Mouse (Mus musculus): ENCODE measurements around the gene Osbp. TPM values are rescaled to one million over a fixed set of nuclear protein-coding genes. Genes with fewer than 3 reads are reported as not detected.

Osbp gene
- polyA plus RNA-seq, 1 experiment, result 39.9 TPM

DNA sequence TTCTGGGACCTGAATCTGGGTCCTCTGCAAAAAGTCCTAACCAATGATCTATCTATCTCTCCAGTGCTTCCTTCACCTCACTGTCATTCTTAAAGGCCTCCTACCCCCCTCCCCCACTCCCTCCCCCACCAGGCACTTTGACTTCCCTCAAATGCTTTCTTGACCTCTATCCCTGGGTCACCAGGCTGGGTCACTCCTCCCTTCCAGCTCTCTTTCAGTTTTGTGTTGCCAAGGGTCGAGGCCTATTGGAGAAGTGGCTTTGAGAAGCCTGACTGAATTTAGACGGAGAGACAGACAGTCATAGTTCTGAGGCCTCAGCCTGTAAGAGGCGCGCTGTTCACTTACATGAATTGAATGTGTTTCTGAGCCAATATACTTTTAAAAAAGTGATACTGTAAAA, 50.5 kb downstream of the Osbp start:
- TF ChIP-seq POLR2A (IDR thresholded peaks at IDR 0.05; ENCODE audit: borderline replicate concordance, insufficient read depth, low read length), result no peak
- no peak for TF ChIP-seq CTCF (IDR thresholded peaks at IDR 0.05; ENCODE audit: borderline replicate concordance, insufficient read depth, low read depth, low read length)
- no peak for DNase-seq
- Histone ChIP-seq H3K4me3 (replicated peaks; ENCODE audit: insufficient read depth, low read depth, low read length) (no peak overlapping the region), H3K27ac (ENCODE audit: insufficient read depth, low read length) (no peak overlapping the region), H3K4me1 (ENCODE audit: control insufficient read depth, insufficient read depth, low read length) (no peaks in the 10 kb centered on the region), H3K27me3 (ENCODE audit: control insufficient read depth, insufficient read depth, low read length) (no peaks in the 10 kb centered on the region)
- 60% methylated on average over 4 of the region's 4 CpGs for WGBS

DNA sequence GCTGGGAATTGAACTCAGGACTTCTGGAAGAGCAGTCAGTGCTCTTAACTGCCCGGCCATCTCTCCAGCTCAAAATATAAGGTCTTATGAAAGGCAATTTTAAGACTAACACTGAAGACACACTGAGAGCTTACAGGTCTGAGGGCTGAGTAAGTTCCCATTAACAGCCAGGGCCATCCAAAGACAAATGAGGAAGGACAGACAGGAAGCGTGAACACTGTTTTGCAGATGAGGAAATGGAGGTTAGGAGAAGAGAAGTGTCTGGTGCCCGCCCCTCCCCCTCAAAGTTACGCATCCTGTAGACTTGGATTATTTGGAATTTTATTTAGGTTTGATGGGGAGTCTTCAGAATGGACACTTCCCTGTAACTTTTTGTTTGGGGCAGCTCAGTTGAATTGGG, 58.4 kb downstream of the Osbp start:
- no peak for TF ChIP-seq POLR2A (IDR thresholded peaks at IDR 0.05; ENCODE audit: borderline replicate concordance, insufficient read depth, low read length)
- no peak for TF ChIP-seq CTCF (IDR thresholded peaks at IDR 0.05; ENCODE audit: borderline replicate concordance, insufficient read depth, low read depth, low read length)
- WGBS, result 85% methylated on average over 4 of the region's 4 CpGs
- no peaks in the 10 kb centered on the region for H3K4me1 ChIP-seq (ENCODE audit: control insufficient read depth, insufficient read depth, low read length)
- no peaks in the 10 kb centered on the region; the same call in 1 of the 2 replicates for H3K27me3 ChIP-seq (ENCODE audit: control insufficient read depth, insufficient read depth, low read length)
- DNase-seq, result no peak
- H3K4me3 ChIP-seq (replicated peaks; ENCODE audit: insufficient read depth, low read depth, low read length), result no peak overlapping the region
- H3K27ac ChIP-seq (ENCODE audit: insufficient read depth, low read length), result no peak overlapping the region

DNA sequence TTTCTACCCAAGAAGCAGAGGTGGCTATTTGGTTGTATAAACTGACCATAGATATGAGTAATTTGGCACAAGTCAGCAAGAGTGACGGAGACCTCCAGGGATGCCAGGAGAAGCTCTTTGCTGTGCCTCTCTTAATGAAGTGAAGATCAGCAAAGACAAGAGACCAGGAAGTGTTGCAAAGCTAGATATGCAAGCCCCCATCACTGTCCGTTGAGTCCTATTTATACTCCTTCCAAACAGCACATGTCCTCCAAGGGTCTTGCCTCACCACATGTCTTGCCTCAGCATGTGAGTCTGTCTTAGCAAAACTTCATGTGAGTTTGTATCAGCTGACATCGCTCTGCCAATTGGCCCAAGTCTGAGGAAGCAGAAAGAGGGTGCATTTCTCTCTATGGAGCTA, 59.6 kb downstream of the Osbp start:
- TF ChIP-seq CTCF (IDR thresholded peaks at IDR 0.05; ENCODE audit: borderline replicate concordance, insufficient read depth, low read depth, low read length) (no peak), POLR2A (IDR thresholded peaks at IDR 0.05; ENCODE audit: borderline replicate concordance, insufficient read depth, low read length) (no peak)
- Histone ChIP-seq H3K4me3 (replicated peaks; ENCODE audit: insufficient read depth, low read depth, low read length) (no peak overlapping the region), H3K27me3 (ENCODE audit: control insufficient read depth, insufficient read depth, low read length) (no peaks in the 10 kb centered on the region; the same call in 1 of the 2 replicates), H3K4me1 (ENCODE audit: control insufficient read depth, insufficient read depth, low read length) (no peaks in the 10 kb centered on the region), H3K27ac (ENCODE audit: insufficient read depth, low read length) (no peak overlapping the region)
- WGBS, result 89% methylated on average over 3 of the region's 3 CpGs
- no peak for DNase-seq

DNA sequence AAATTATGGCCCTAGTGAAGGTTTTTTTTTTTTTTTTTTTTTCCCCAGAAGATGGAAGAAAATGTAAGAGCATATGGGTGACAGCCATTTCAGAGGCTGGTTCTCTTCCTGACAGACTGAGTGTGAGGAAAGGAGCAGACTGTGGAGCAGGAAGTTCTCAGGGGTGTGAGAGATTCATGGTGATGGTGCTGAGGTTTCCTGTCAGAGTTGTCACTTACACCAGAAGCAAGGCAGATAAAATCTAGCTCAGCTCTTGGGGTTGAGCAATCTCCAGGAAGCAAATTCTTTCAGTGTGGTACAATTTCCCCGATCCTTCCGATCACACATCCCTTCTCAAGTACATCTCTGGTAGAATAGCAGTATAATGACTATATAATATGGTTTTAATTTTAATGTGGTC, 60.9 kb downstream of the Osbp start:
- no peak for DNase-seq
- Histone ChIP-seq H3K4me3 (replicated peaks; ENCODE audit: insufficient read depth, low read depth, low read length) (no peak overlapping the region), H3K27ac (ENCODE audit: insufficient read depth, low read length) (no peak overlapping the region), H3K4me1 (ENCODE audit: control insufficient read depth, insufficient read depth, low read length) (no peaks in the 10 kb centered on the region), H3K27me3 (ENCODE audit: control insufficient read depth, insufficient read depth, low read length) (no peaks in the 10 kb centered on the region; the same call in 1 of the 2 replicates)
- WGBS, result 98% methylated on average over 2 of the region's 2 CpGs
- TF ChIP-seq POLR2A (IDR thresholded peaks at IDR 0.05; ENCODE audit: borderline replicate concordance, insufficient read depth, low read length) (no peak), CTCF (IDR thresholded peaks at IDR 0.05; ENCODE audit: borderline replicate concordance, insufficient read depth, low read depth, low read length) (no peak)

DNA sequence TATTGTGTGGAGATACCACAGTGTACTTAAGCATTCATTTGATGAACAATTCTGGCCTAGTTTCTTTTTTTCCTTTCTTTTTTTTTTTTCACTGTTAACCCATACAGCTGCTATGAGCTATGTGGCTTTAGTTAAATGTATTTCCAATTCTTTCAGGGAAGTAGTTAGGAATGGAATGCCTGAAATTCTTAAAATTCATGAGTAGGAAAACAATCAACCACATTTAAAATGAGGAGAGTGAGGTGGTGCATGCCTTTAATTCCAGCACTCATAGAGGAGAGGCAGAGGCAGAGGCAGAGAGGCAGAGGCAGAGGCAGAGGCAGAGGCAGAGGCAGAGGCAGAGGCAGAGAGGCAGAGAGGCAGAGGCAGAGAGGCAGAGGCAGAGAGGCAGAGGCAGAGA, 72.0 kb downstream of the Osbp start:
- no peak for TF ChIP-seq CTCF (IDR thresholded peaks at IDR 0.05; ENCODE audit: borderline replicate concordance, insufficient read depth, low read depth, low read length)
- no peak for TF ChIP-seq POLR2A (IDR thresholded peaks at IDR 0.05; ENCODE audit: borderline replicate concordance, insufficient read depth, low read length)

DNA sequence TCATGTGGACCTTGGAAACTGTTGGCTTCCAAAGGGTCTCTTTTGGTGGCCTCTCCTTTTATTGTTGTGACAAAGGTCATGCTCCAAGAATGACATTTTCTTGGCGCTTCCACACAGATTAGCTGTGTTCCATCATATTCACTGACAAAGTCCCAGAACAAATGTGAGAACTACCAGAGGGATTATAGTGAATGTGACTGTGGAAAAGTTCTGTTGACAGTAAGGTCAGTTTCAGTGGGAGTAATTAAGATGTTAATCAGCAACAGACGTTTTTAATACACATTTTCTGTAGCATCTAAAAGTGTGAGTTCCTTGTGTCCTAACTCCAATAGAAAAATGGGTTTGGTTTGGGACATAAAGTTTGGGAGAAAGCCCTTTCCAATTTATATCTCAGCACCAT, 75.5 kb downstream of the Osbp start, which contains the start of gene Olfr1423:
Gene Olfr1423 (minus strand): TSS at position 101 of the 400 bp plus-strand sequence.
- DNase-seq, result no peak
- 46% methylated on average over 2 of the region's 2 CpGs for whole genome bisulfite sequencing
- no peak within 1 kb of the TSS for H3K27ac ChIP-seq (ENCODE audit: insufficient read depth, low read length)
- no peak within 1 kb of the TSS for H3K4me3 ChIP-seq (replicated peaks; ENCODE audit: insufficient read depth, low read depth, low read length)
- no peaks in the 10 kb centered on the region for H3K27me3 ChIP-seq (ENCODE audit: control insufficient read depth, insufficient read depth, low read length)
- TF ChIP-seq CTCF (IDR thresholded peaks at IDR 0.05; ENCODE audit: borderline replicate concordance, insufficient read depth, low read depth, low read length), result no peak
- no peaks in the 10 kb centered on the region for H3K4me1 ChIP-seq (ENCODE audit: control insufficient read depth, insufficient read depth, low read length)

More for the DNA sequence above, 72.0 kb downstream of the Osbp start:
- Histone ChIP-seq H3K4me3 (replicated peaks; ENCODE audit: insufficient read depth, low read depth, low read length) (no peak overlapping the region), H3K27me3 (ENCODE audit: control insufficient read depth, insufficient read depth, low read length) (no peaks in the 10 kb centered on the region), H3K4me1 (ENCODE audit: control insufficient read depth, insufficient read depth, low read length) (no peaks in the 10 kb centered on the region), H3K27ac (ENCODE audit: insufficient read depth, low read length) (no peak overlapping the region)
- no peak for DNase-seq

DNA sequence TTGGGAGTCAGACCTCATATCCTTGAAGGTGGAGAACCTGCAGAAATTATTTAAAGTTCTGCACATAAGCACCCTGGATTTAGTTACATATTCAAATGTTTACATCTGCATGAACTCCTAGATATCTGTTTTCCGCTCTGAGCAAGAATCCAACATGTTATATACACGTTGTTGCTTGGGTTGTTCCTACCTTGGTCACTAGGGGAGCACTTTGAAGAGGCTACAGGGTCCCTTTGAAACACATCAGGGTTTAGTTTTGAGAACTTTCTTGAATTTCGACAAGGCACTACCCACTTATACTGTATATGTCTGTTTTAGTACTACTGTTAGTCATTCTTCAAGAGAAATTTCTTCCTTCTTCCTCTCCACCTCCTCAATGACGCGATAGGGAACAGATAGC, 77.4 kb downstream of the Osbp start:
- Histone ChIP-seq H3K27ac (ENCODE audit: insufficient read depth, low read length) (no peak overlapping the region), H3K4me3 (replicated peaks; ENCODE audit: insufficient read depth, low read depth, low read length) (no peak overlapping the region), H3K27me3 (ENCODE audit: control insufficient read depth, insufficient read depth, low read length) (no peaks in the 10 kb centered on the region), H3K4me1 (ENCODE audit: control insufficient read depth, insufficient read depth, low read length) (no peaks in the 10 kb centered on the region)
- TF ChIP-seq POLR2A (IDR thresholded peaks at IDR 0.05; ENCODE audit: borderline replicate concordance, insufficient read depth, low read length) (no peak), CTCF (IDR thresholded peaks at IDR 0.05; ENCODE audit: borderline replicate concordance, insufficient read depth, low read depth, low read length) (no peak)
- DNase-seq, result no peak
- 91% methylated on average over 5 of the region's 5 CpGs for WGBS

Other genes with a start within 250 kb of the Osbp start
- gene Gif, start 218.4 kb upstream of the Osbp start, polyA plus RNA-seq (2012; rRNA removed), result not detected in 2 replicates
- gene Mrpl16, start 195.6 kb upstream of the Osbp start, polyA plus RNA-seq (2012; rRNA removed), result 41.0 and 41.6 TPM in 2 replicates
- 58.1 and 63.1 TPM in 2 replicates for gene Stx3, start 146.5 kb upstream of the Osbp start, polyA plus RNA-seq (2012; rRNA removed)
- 0.11 TPM in 1 of 2 replicates, not detected in the other for gene Olfr1417, start 126.7 kb upstream of the Osbp start, polyA plus RNA-seq (2012; rRNA removed)
- gene Olfr1418, start 104.9 kb upstream of the Osbp start, polyA plus RNA-seq (2012; rRNA removed), result not detected in 2 replicates
- gene Olfr1419, start 90.8 kb upstream of the Osbp start, polyA plus RNA-seq (2012; rRNA removed), result 0.11 TPM in 1 of 2 replicates, not detected in the other
- gene Olfr1420, start 79.4 kb upstream of the Osbp start, polyA plus RNA-seq (2012; rRNA removed), result 0.05 TPM in 1 of 2 replicates, not detected in the other
- gene Patl1, start 53.5 kb upstream of the Osbp start, polyA plus RNA-seq (2012; rRNA removed), result 21.7 and 22.3 TPM in 2 replicates
- gene Olfr1423, start 75.4 kb downstream of the Osbp start, polyA plus RNA-seq (2012; rRNA removed), result not detected in 2 replicates
- gene Olfr1424, start 96.7 kb downstream of the Osbp start, polyA plus RNA-seq (2012; rRNA removed), result not detected in 2 replicates
- not detected in 2 replicates for gene Olfr1425, start 111.8 kb downstream of the Osbp start, polyA plus RNA-seq (2012; rRNA removed)
- gene Olfr1426, start 126.1 kb downstream of the Osbp start, polyA plus RNA-seq (2012; rRNA removed), result not detected in 2 replicates
- not detected in 2 replicates for gene Olfr1427, start 137.4 kb downstream of the Osbp start, polyA plus RNA-seq (2012; rRNA removed)
- not detected in 2 replicates for gene Olfr1428, start 150.0 kb downstream of the Osbp start, polyA plus RNA-seq (2012; rRNA removed)
- gene Olfr76, start 157.3 kb downstream of the Osbp start, polyA plus RNA-seq (2012; rRNA removed), result not detected in 2 replicates
- not detected in 2 replicates for gene Olfr1555-ps1, start 204.2 kb downstream of the Osbp start, polyA plus RNA-seq (2012; rRNA removed)
- not detected in 2 replicates for gene Olfr1431, start 234.7 kb downstream of the Osbp start, polyA plus RNA-seq (2012; rRNA removed)